Mouse (Mus musculus): Measurements from ENCODE around the gene Rusc2. TPM values are rescaled to one million over a fixed set of nuclear protein-coding genes. Genes with fewer than 3 reads are reported as not detected.

Gene Rusc2
- polyA plus RNA-seq, 1 experiment from 2014 or later, result 74.8 TPM

DNA sequence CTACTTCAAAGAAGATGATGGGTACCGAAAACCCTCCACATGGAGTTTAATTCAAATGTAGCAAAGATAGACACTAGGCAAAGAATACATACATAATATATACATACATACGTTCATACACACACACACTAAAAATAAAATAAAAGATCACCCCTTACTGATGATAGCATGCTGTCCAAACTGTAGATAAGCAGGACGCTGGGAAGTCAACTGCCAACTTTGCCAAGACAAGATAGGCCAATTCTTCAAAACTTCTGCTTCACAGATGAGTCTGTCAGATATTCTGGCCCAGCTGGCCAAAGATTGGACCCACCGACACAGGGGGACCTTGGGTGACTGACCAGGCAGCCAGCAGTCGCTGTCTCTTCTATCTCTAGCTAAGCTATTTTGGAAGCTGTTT, 81.3 kb downstream of the Rusc2 start:
- Histone ChIP-seq H3K9me3 (ENCODE audit: control insufficient read depth, low read length) (no peaks in the 10 kb centered on the region), H3K4me3 (replicated peaks; ENCODE audit: low read length) (no peak overlapping the region), H3K27me3 (replicated peaks; ENCODE audit: control insufficient read depth, insufficient read depth, low read length) (no peaks in the 10 kb centered on the region), H3K9ac (replicated peaks; ENCODE audit: low read depth, low read length) (no peak overlapping the region), H3K27ac (ENCODE audit: low read length) (no peak overlapping the region), H3K4me2 (ENCODE audit: low read length) (no peak overlapping the region), H3K36me3 (ENCODE audit: control insufficient read depth, insufficient read depth) (no peaks in the 10 kb centered on the region), H3K4me1 (replicated peaks; ENCODE audit: control insufficient read depth, insufficient read depth, low read length) (no peaks in the 10 kb centered on the region)
- 90% methylated on average over 5 of the region's 5 CpGs for WGBS
- ATAC-seq, result no peak

GRCm38 (mm10) chr4:43465935-43466334, 84.2 kb downstream of the Rusc2 start:
- WGBS, result 86% methylated on average over 6 of the region's 6 CpGs
- H3K27ac ChIP-seq (ENCODE audit: low read length), result no peak overlapping the region
- no peak for ATAC-seq
- no peak overlapping the region for H3K4me3 ChIP-seq (replicated peaks; ENCODE audit: low read length)
- no peak overlapping the region for H3K4me2 ChIP-seq (ENCODE audit: low read length)
- no peaks in the 10 kb centered on the region for H3K9me3 ChIP-seq (ENCODE audit: control insufficient read depth, low read length)
- H3K4me1 ChIP-seq (replicated peaks; ENCODE audit: control insufficient read depth, insufficient read depth, low read length), result no peaks in the 10 kb centered on the region
- no peaks in the 10 kb centered on the region for H3K27me3 ChIP-seq (replicated peaks; ENCODE audit: control insufficient read depth, insufficient read depth, low read length)
- H3K36me3 ChIP-seq (ENCODE audit: control insufficient read depth, insufficient read depth), result no peaks in the 10 kb centered on the region
- H3K9ac ChIP-seq (replicated peaks; ENCODE audit: low read depth, low read length), result no peak overlapping the region

- ATAC-seq, result no peak
- Histone ChIP-seq H3K27me3 (replicated peaks; ENCODE audit: control insufficient read depth, insufficient read depth, low read length) (no peaks in the 10 kb centered on the region), H3K4me3 (replicated peaks; ENCODE audit: low read length) (no peak overlapping the region), H3K27ac (ENCODE audit: low read length) (no peak overlapping the region), H3K9ac (replicated peaks; ENCODE audit: low read depth, low read length) (no peak overlapping the region), H3K36me3 (ENCODE audit: control insufficient read depth, insufficient read depth) (no peaks in the 10 kb centered on the region), H3K9me3 (ENCODE audit: control insufficient read depth, low read length) (no peaks in the 10 kb centered on the region), H3K4me1 (replicated peaks; ENCODE audit: control insufficient read depth, insufficient read depth, low read length) (no peaks in the 10 kb centered on the region), H3K4me2 (ENCODE audit: low read length) (no peak overlapping the region)
- 88% methylated on average over 7 of the region's 7 CpGs for WGBS
Measured at GRCm38 (mm10) chr4:43466872-43467271, 85.1 kb downstream of the Rusc2 start.

DNA sequence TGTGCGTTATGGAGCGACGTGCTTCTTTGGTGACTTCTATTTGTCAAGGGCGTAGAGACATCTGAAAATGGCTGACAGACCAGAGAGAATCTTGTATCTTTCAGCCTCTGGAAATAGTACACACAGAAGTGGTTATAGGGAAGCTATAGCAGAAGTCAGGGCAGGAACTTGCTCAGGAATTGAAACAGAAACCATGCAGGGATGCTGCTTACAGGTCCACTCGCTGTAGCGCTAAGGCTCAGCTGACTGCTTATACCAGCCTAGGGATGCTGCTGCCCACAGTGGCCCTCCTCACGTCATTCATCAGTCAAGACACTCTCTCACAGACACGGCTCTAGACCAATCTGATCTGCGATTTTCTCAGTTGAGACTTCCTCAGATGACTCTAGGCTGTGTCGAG, 88.5 kb downstream of the Rusc2 start:
- no peak overlapping the region for H3K4me2 ChIP-seq (ENCODE audit: low read length)
- WGBS, result 95% methylated on average over 10 of the region's 10 CpGs
- ATAC-seq, result no peak
- no peaks in the 10 kb centered on the region for H3K27me3 ChIP-seq (replicated peaks; ENCODE audit: control insufficient read depth, insufficient read depth, low read length)
- no peaks in the 10 kb centered on the region for H3K4me1 ChIP-seq (replicated peaks; ENCODE audit: control insufficient read depth, insufficient read depth, low read length)
- no peak overlapping the region for H3K27ac ChIP-seq (ENCODE audit: low read length)
- no peak overlapping the region for H3K9ac ChIP-seq (replicated peaks; ENCODE audit: low read depth, low read length)
- H3K36me3 ChIP-seq (ENCODE audit: control insufficient read depth, insufficient read depth), result no peaks in the 10 kb centered on the region
- H3K9me3 ChIP-seq (ENCODE audit: control insufficient read depth, low read length), result no peaks in the 10 kb centered on the region
- no peak overlapping the region for H3K4me3 ChIP-seq (replicated peaks; ENCODE audit: low read length)

DNA sequence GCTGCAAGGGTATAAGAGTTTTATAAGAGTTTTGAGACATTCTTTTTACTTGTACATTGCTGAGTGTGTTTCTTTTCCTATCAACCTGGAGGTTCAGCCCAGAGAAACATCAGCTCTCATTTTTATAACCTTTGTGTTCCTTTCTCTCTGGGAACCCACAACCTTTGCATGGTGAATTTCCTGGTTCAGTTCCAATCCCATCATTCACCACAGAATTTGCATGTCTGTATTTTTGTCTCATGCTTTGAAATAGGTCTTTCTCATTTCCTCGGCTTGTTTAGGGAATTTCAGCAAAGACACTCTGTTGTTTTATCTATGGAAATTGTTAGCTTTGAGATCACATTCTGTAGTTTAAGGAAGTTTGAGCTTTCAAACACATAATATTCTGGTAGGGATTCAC, 91.9 kb downstream of the Rusc2 start:
- no peaks in the 10 kb centered on the region for H3K9me3 ChIP-seq (ENCODE audit: control insufficient read depth, low read length)
- no peaks in the 10 kb centered on the region; the same call in 1 of the 2 replicates for H3K4me1 ChIP-seq (replicated peaks; ENCODE audit: control insufficient read depth, insufficient read depth, low read length)
- no peak overlapping the region for H3K4me3 ChIP-seq (replicated peaks; ENCODE audit: low read length)
- H3K27ac ChIP-seq (ENCODE audit: low read length), result no peak overlapping the region
- H3K4me2 ChIP-seq (ENCODE audit: low read length), result no peak overlapping the region
- H3K36me3 ChIP-seq (ENCODE audit: control insufficient read depth, insufficient read depth), result no peaks in the 10 kb centered on the region
- no peaks in the 10 kb centered on the region for H3K27me3 ChIP-seq (replicated peaks; ENCODE audit: control insufficient read depth, insufficient read depth, low read length)
- no peak overlapping the region for H3K9ac ChIP-seq (replicated peaks; ENCODE audit: low read depth, low read length)
- WGBS, result 73% methylated on average over 1 of the region's 1 CpGs
- ATAC-seq, result no peak

GRCm38 (mm10) chr4:43476604-43477003, 94.8 kb downstream of the Rusc2 start:
- 94% methylated on average over 6 of the region's 6 CpGs for WGBS
- H3K4me3 ChIP-seq (replicated peaks; ENCODE audit: low read length), result no peak overlapping the region
- no peaks in the 10 kb centered on the region for H3K27me3 ChIP-seq (replicated peaks; ENCODE audit: control insufficient read depth, insufficient read depth, low read length)
- H3K4me1 ChIP-seq (replicated peaks; ENCODE audit: control insufficient read depth, insufficient read depth, low read length), result no peaks in the 10 kb centered on the region; the same call in 1 of the 2 replicates
- no peak overlapping the region for H3K4me2 ChIP-seq (ENCODE audit: low read length)
- ATAC-seq, result no peak
- no peak overlapping the region for H3K27ac ChIP-seq (ENCODE audit: low read length)
- H3K9me3 ChIP-seq (ENCODE audit: control insufficient read depth, low read length), result no peaks in the 10 kb centered on the region
- no peaks in the 10 kb centered on the region for H3K36me3 ChIP-seq (ENCODE audit: control insufficient read depth, insufficient read depth)
- no peak overlapping the region for H3K9ac ChIP-seq (replicated peaks; ENCODE audit: low read depth, low read length)

Other genes with a start within 250 kb of the Rusc2 start
- 0.39 and 0.63 TPM in 2 replicates for gene Atp8b5, start 114.8 kb upstream of the Rusc2 start, polyA plus RNA-seq (2015; fragmentation: Nextera tagmentation; extraction: Ambion mirVana)
- gene Fam166b, start 47.2 kb downstream of the Rusc2 start, polyA plus RNA-seq (2015; fragmentation: Nextera tagmentation; extraction: Ambion mirVana), result 0.47 and 0.68 TPM in 2 replicates
- gene Tesk1, start 60.0 kb downstream of the Rusc2 start, polyA plus RNA-seq (2015; fragmentation: Nextera tagmentation; extraction: Ambion mirVana), result 7.5 and 8.6 TPM in 2 replicates
- gene Cd72, start 72.6 kb downstream of the Rusc2 start, polyA plus RNA-seq (2015; fragmentation: Nextera tagmentation; extraction: Ambion mirVana), result 3.6 and 6.5 TPM in 2 replicates
- gene Sit1, start 101.8 kb downstream of the Rusc2 start, polyA plus RNA-seq (2015; fragmentation: Nextera tagmentation; extraction: Ambion mirVana), result not detected in 2 replicates
- 62.0 and 63.1 TPM in 2 replicates for gene Ccdc107, start 110.9 kb downstream of the Rusc2 start, polyA plus RNA-seq (2015; fragmentation: Nextera tagmentation; extraction: Ambion mirVana)
- gene Arhgef39, start 117.7 kb downstream of the Rusc2 start, polyA plus RNA-seq (2015; fragmentation: Nextera tagmentation; extraction: Ambion mirVana), result 17.4 and 18.8 TPM in 2 replicates
- 0.16 and 0.20 TPM in 2 replicates for gene Car9, start 125.0 kb downstream of the Rusc2 start, polyA plus RNA-seq (2015; fragmentation: Nextera tagmentation; extraction: Ambion mirVana)
- 10.5 and 13.2 TPM in 2 replicates for gene Tpm2, start 141.8 kb downstream of the Rusc2 start, polyA plus RNA-seq (2015; fragmentation: Nextera tagmentation; extraction: Ambion mirVana)
- gene Creb3, start 180.4 kb downstream of the Rusc2 start, polyA plus RNA-seq (2015; fragmentation: Nextera tagmentation; extraction: Ambion mirVana), result 83.5 and 91.1 TPM in 2 replicates
- 49.5 and 54.6 TPM in 2 replicates for gene Tln1, start 180.7 kb downstream of the Rusc2 start, polyA plus RNA-seq (2015; fragmentation: Nextera tagmentation; extraction: Ambion mirVana)
- 27.0 and 30.5 TPM in 2 replicates for gene Rgp1, start 196.7 kb downstream of the Rusc2 start, polyA plus RNA-seq (2015; fragmentation: Nextera tagmentation; extraction: Ambion mirVana)
- gene Gba2, start 196.9 kb downstream of the Rusc2 start, polyA plus RNA-seq (2015; fragmentation: Nextera tagmentation; extraction: Ambion mirVana), result 62.3 and 64.6 TPM in 2 replicates
- 1.5 and 1.7 TPM in 2 replicates for gene Msmp, start 202.5 kb downstream of the Rusc2 start, polyA plus RNA-seq (2015; fragmentation: Nextera tagmentation; extraction: Ambion mirVana)
- 13.3 and 15.0 TPM in 2 replicates for gene Npr2, start 250.0 kb downstream of the Rusc2 start, polyA plus RNA-seq (2015; fragmentation: Nextera tagmentation; extraction: Ambion mirVana)

Measured in forebrain, embryonic 16.5 days (tissue).